Mouse (Mus musculus) limb, embryonic 10.5 days (tissue): Measurements from ENCODE around the gene Stx5a. TPM values are rescaled to one million over a fixed set of nuclear protein-coding genes. Genes with fewer than 3 reads are reported as not detected.
"Not testable (repeated sequence)": the region's sequence is repeated elsewhere in the genome, so short reads cannot be mapped to it uniquely, and the experiment has no call there.

Experiments used
- DNase-seq: peaks from one replicate; pipeline ENCODE4 v3.0.0-alpha.2; 2017; ENCODE audit warnings: low spot score
- H3K27ac ChIP-seq: fragments of 300-500 bp; sonication (generic); 2 replicates; pipeline ENCODE4 v1.5.1; 2016; ENCODE audit warnings: mild to moderate bottlenecking
- H3K27me3 ChIP-seq: fragments of 300-500 bp; sonication (generic); 2 replicates; pipeline ENCODE4 v1.6.1; 2016; ENCODE audit warnings: low read depth, mild to moderate bottlenecking; ENCODE audit not compliant: poor library complexity, severe bottlenecking
- H3K36me3 ChIP-seq: fragments of 300-500 bp; sonication (generic); 2 replicates; pipeline ENCODE4 v1.6.1; 2016; ENCODE audit warnings: mild to moderate bottlenecking, moderate library complexity
- H3K4me1 ChIP-seq: fragments of 300-500 bp; sonication (generic); 2 replicates; pipeline ENCODE4 v1.6.1; 2016
- H3K4me3 ChIP-seq: fragments of 300-500 bp; sonication (generic); 2 replicates; pipeline ENCODE4 v1.5.1; 2016; ENCODE audit warnings: mild to moderate bottlenecking, moderate library complexity
- H3K9me3 ChIP-seq: fragments of 300-500 bp; sonication (generic); replicated peaks from 2 replicates; pipeline ENCODE4 v1.6.1; 2016; ENCODE audit warnings: mild to moderate bottlenecking
- WGBS: fragments of 180-500 bp; shearing (Covaris S2); methylation state at CpG from one replicate; pipeline ENCODE4 v1.1.7; 2016; 5-methylcytosine and 5-hydroxymethylcytosine counted together
- polyA plus RNA-seq: library from polyadenylated mRNA; unstranded; fragments of >200 nt; fragmentation: Nextera tagmentation; extraction: Ambion mirVana; gene quantifications from 2 replicates; pipeline ENCODE4 v1.2.1, GENCODE M21; 2016

Gene Stx5a
- polyA plus RNA-seq, 1 experiment from 2014 or later: 134 TPM

DNA sequence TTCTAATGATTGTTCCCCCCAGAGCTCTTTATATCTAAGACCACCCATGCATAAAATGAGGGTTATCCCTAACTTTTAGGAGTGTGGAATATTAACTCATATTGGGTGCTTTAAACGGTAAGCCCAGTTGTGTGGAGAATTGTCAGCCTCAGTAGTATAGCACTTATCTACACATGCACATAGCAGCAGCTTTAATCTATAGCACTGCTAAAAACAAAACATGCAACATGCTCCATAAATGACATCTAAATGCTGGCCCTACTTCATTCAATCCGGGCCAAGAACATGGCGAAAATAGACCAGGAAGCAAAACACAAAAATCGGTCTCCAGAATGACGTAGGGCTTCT lies 18.7 kb upstream of the Stx5a start:
- Histone ChIP-seq H3K9me3 (no peaks in the 10 kb centered on the region), H3K4me1 (peaks cover 14% of the 10 kb centered on the region), H3K27me3 (no peaks in the 10 kb centered on the region), H3K4me3 (peak overlapping the region; percentile 68), H3K36me3 (peaks cover 28% of the 10 kb centered on the region), H3K27ac (peak overlapping the region; percentile 93)
- DNase-seq: no peak
- 1% methylated on average over 5 of the region's 5 CpGs for WGBS

DNA sequence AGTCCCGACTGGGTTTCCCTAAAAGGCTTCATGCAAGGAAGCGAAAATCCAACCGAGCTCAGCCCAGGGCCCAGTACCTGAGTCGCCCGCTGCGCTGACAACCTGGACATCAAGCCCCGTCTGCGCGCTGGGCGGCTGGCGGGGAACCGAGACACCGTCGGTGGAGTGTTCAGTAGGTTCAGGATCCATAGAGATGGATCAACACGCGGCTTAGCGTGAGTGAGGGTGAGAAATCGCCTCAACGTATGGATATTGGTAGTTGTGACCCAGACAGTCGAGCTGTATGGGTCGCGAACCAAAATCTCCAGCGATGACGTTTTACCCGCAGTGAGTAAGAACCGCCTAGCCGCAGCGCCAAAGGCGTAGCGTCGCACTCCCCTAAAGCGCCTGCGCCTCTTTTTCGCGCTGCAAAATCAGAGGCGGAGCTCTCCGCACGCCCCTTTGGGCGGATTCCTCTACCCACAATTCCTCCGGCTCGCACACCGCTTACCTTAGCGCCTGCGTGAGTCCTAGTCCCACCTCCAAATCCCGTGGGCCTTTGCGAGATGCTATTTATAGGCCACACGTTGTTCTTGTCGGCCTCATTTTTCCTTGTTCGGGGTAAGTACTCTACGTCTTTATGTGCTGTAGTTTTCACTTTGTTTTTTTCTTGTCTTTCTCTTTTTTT lies 18.2 kb upstream of the Stx5a start, which contains the start of gene Slc3a2:
Gene Slc3a2 (minus strand): TSS at position 463 of the 667 bp plus-strand sequence.
- Histone ChIP-seq H3K36me3 (peaks cover 28% of the 10 kb centered on the region), H3K4me1 (peaks cover 14% of the 10 kb centered on the region), H3K27me3 (no peaks in the 10 kb centered on the region), H3K27ac (peak within 1 kb of the TSS; percentile 93), H3K9me3 (no peaks in the 10 kb centered on the region), H3K4me3 (peak within 1 kb of the TSS; percentile 68)
- DNase-seq: peak; percentile 93
- WGBS: under 1% methylated on average over 50 of the region's 50 CpGs

DNA sequence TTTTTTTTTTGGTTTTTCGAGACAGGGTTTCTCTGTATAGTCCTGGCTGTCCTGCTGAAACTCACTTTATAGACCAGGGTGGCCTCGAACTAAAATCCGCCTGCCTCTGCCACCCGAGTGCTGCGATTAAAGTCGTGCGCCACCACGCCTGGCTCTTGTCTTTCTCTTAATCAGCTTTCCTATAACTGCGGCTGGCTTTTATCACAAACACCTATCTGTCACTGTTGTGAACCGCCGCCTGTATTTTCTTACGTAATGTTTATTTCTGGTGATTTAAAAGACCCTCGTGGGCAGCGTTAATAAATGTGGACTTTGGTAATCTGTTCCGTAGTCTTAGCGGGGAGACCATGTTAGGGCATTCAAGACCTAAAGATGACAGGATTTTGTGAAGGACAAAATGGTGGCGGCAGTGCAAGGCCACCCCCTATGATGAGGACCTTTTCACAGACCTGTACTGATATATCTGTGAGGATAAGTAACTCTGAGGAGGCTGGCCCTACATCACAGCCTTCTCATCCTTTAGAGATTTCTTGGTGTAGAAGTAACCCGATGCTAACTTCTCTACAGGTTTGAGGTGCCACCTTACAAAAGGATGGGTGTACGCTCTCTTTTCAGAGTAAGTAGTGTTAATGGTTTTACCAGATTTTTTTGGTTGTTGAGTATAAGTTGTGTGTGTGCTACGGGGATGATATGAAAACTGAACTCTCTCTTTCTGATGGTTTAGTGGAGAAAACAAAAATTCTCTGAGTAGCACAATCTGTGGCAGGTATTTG lies 17.5 kb upstream of the Stx5a start:
- peak; percentile 52 for DNase-seq

GRCm38 (mm10) chr19:8724392-8724791 lies 16.8 kb upstream of the Stx5a start:
- Histone ChIP-seq H3K27me3 (no peaks in the 10 kb centered on the region), H3K4me3 (peak overlapping the region; percentile 68), H3K36me3 (peaks cover 28% of the 10 kb centered on the region), H3K4me1 (peaks cover 14% of the 10 kb centered on the region), H3K27ac (peak overlapping the region; percentile 93), H3K9me3 (no peaks in the 10 kb centered on the region)
- 1% methylated on average over 2 of the region's 2 CpGs for WGBS
- DNase-seq: no peak

More for the DNA sequence above, 17.5 kb upstream of the Stx5a start:
- Histone ChIP-seq H3K9me3 (no peaks in the 10 kb centered on the region), H3K27me3 (no peaks in the 10 kb centered on the region), H3K27ac (peak overlapping the region; percentile 93), H3K4me3 (peak overlapping the region; percentile 68), H3K4me1 (peaks cover 14% of the 10 kb centered on the region), H3K36me3 (peaks cover 28% of the 10 kb centered on the region)
- WGBS: under 1% methylated on average over 20 of the region's 20 CpGs

GRCm38 (mm10) chr19:8725081-8725613 lies 16.1 kb upstream of the Stx5a start:
- H3K27me3 ChIP-seq: no peaks in the 10 kb centered on the region
- H3K9me3 ChIP-seq: no peaks in the 10 kb centered on the region
- peak overlapping the region; percentile 68 for H3K4me3 ChIP-seq
- DNase-seq: no peak
- H3K4me1 ChIP-seq: peaks cover 14% of the 10 kb centered on the region
- 59% methylated on average over 4 of the region's 4 CpGs for WGBS
- peaks cover 28% of the 10 kb centered on the region for H3K36me3 ChIP-seq
- H3K27ac ChIP-seq: peak overlapping the region; percentile 93; the same call in 1 of the 2 replicates

DNA sequence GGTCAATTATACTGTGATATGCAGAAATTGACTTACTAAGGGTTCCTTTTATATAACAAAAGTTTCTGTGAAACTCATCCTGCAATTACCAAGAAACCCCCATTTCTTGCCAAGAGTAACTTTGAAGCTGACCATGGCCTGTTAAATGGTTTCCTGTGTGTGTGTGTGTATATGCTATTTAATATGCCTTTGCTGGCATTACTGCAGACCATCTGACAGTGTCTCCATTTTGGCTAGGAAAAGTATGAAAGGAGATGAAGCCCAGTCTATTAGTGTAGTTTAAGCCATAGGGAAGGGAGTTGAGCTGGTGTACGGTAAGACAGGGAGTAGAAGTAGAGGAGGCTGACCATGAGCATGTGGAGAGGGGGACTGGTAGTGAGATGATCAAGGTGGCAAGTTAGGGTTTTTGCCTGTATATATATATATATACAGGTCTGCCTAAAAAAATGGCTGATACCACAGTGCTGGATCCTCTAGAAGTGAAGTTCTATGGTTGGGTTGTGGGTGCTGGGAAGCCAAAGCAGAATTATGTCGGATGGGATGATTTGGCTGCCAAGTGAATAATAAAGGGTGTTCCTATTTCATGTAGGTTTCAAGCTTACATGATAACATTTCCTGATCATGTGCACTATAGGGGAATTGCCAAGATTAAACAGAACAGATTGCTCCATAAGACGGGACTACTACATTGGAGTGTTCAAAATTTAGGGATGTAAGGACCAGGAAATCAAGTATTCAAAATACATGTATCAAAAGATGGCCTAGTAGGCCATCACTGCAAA lies 14.4 kb upstream of the Stx5a start:
- Histone ChIP-seq H3K27me3 (no peaks in the 10 kb centered on the region), H3K9me3 (no peaks in the 10 kb centered on the region), H3K36me3 (peaks cover 28% of the 10 kb centered on the region), H3K27ac (no peak overlapping the region), H3K4me3 (peak overlapping the region; percentile 68; the same call in 1 of the 2 replicates), H3K4me1 (peaks cover 14% of the 10 kb centered on the region)
- no peak for DNase-seq
- WGBS: 10% methylated on average over 3 of the region's 3 CpGs

- Histone ChIP-seq H3K4me3 (no peak overlapping the region), H3K36me3 (peaks cover 28% of the 10 kb centered on the region), H3K27ac (no peak overlapping the region), H3K4me1 (peaks cover 8% of the 10 kb centered on the region), H3K9me3 (no peaks in the 10 kb centered on the region), H3K27me3 (no peaks in the 10 kb centered on the region)
- 28% methylated on average over 5 of the region's 5 CpGs for WGBS
- DNase-seq: no peak
Measured at GRCm38 (mm10) chr19:8727495-8728114, 13.6 kb upstream of the Stx5a start.

- not testable (repeated sequence) for H3K4me1 ChIP-seq, H3K27me3 ChIP-seq, H3K4me3 ChIP-seq, H3K27ac ChIP-seq, DNase-seq, H3K9me3 ChIP-seq
- WGBS: 48% methylated on average over 3 of the region's 3 CpGs
- peaks cover 28% of the 10 kb centered on the region for H3K36me3 ChIP-seq
Measured at GRCm38 (mm10) chr19:8728335-8729099, 12.7 kb upstream of the Stx5a start.

- 80% methylated on average over 3 of the region's 3 CpGs for WGBS
- Histone ChIP-seq H3K9me3 (no peaks in the 10 kb centered on the region), H3K36me3 (peaks cover 24% of the 10 kb centered on the region), H3K27ac (no peak overlapping the region), H3K27me3 (no peaks in the 10 kb centered on the region), H3K4me3 (no peak overlapping the region), H3K4me1 (peaks cover 9% of the 10 kb centered on the region; the same call in 1 of the 2 replicates)
- no peak for DNase-seq
Measured at GRCm38 (mm10) chr19:8734334-8734733, 6.9 kb upstream of the Stx5a start.

GRCm38 (mm10) chr19:8735389-8736159 lies 5.6 kb upstream of the Stx5a start, which contains the start of gene Wdr74:
Gene Wdr74, plus strand, starts transcription at chr19:8735827.
- peak; percentile 95 for DNase-seq
- peak within 1 kb of the TSS; percentile 67 for H3K4me3 ChIP-seq
- peak within 1 kb of the TSS; percentile 84 for H3K27ac ChIP-seq
- no peaks in the 10 kb centered on the region for H3K27me3 ChIP-seq
- H3K36me3 ChIP-seq: peaks cover 36% of the 10 kb centered on the region
- H3K9me3 ChIP-seq: no peaks in the 10 kb centered on the region
- WGBS: under 1% methylated on average over 32 of the region's 32 CpGs
- H3K4me1 ChIP-seq: peaks cover 12% of the 10 kb centered on the region

GRCm38 (mm10) chr19:8736160-8736467 lies 5.1 kb upstream of the Stx5a start:
- peak overlapping the region; percentile 67 for H3K4me3 ChIP-seq
- 2% methylated on average over 11 of the region's 11 CpGs for WGBS
- no peaks in the 10 kb centered on the region for H3K27me3 ChIP-seq
- peaks cover 17% of the 10 kb centered on the region for H3K4me1 ChIP-seq
- peaks cover 41% of the 10 kb centered on the region for H3K36me3 ChIP-seq
- DNase-seq: no peak
- no peaks in the 10 kb centered on the region for H3K9me3 ChIP-seq
- H3K27ac ChIP-seq: peak overlapping the region; percentile 84
